Comparison of ENCODE assay signal across 14 mouse cellular contexts in the genomic region with DNA sequence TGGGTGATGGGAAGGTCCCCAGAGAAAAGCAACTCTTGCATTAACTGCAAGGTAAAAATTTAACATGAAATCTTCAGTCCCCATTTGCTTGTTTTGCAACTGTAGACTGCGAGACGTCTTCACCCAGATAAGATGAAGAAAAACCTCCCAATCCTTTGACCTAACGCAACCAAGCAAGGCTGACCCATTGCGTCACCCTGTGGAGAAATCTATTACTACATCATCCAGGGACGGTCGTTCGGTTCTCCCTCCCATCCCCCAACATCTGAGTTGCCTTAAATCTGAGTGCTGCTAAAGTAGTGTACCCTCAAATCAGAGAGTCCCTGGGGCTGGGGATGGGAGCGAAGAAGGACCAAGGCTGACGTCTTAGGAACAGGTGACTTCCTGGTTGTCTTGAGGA. TPM values are rescaled to one million over a fixed set of nuclear protein-coding genes. Genes with fewer than 3 reads are reported as not detected.
DNase-seq lines count a peak whose midpoint lies in the region; ATAC-seq and TF ChIP-seq lines count a peak whose summit lies in the region.
"Had no signal": no experiment of that assay in that cellular context is flagged by ENCODE, and none has a peak within 500 bp of the region (broad histone marks: within the 10 kb centered on the region; RNA-seq: fewer than 3 reads in every experiment).

No protein-coding gene starts in this region.

- TF ChIP-seq POLR2A in heart, adult 2 months (IDR thresholded peaks at IDR 0.05; ENCODE audit: insufficient read depth, low read depth, low read length): no peak
- no peak for TF ChIP-seq POLR2A in brain, embryonic 14.5 days (IDR thresholded peaks at IDR 0.05; ENCODE audit: borderline replicate concordance, extremely low read depth, insufficient read depth, insufficient read length, poor library complexity, severe bottlenecking)

- H3K9ac ChIP-seq in heart, adult 2 months (ENCODE audit: low read depth, low read length): no peak overlapping the region
- no peak overlapping the region for H3K9ac ChIP-seq in liver, postnatal 0 days (replicated peaks)
- H3K9ac ChIP-seq: embryonic facial prominence, embryonic 13.5 days; liver, embryonic 12.5 days; midbrain, embryonic 15.5 days had no signal

- H3K4me2 ChIP-seq in liver, postnatal 0 days (ENCODE audit: low read depth, low read length): no peak overlapping the region
- H3K4me2 ChIP-seq: embryonic facial prominence, embryonic 13.5 days; liver, embryonic 12.5 days; midbrain, embryonic 15.5 days had no signal

- H3K4me3 ChIP-seq in heart, adult 2 months: no peak overlapping the region
- no peak overlapping the region for H3K4me3 ChIP-seq in liver, postnatal 0 days (ENCODE audit: low read depth, low read length)
- H3K4me3 ChIP-seq: embryonic facial prominence, embryonic 13.5 days; liver, embryonic 12.5 days; midbrain, embryonic 15.5 days had no signal

- H3K9me3 ChIP-seq in liver, postnatal 0 days (ENCODE audit: low read length): no peaks in the 10 kb centered on the region
- H3K9me3 ChIP-seq: embryonic facial prominence, embryonic 13.5 days; liver, embryonic 12.5 days; midbrain, embryonic 15.5 days had no signal

- TF ChIP-seq EP300 in heart, adult 2 months (IDR thresholded peaks at IDR 0.05; ENCODE audit: insufficient read depth, low read depth, low read length): no peak
- TF ChIP-seq EP300 in liver, postnatal 0 days (IDR thresholded peaks at IDR 0.05; ENCODE audit: low read depth): no peak

- 69% methylated on average over 9 of the region's 9 CpGs for WGBS in heart, adult 2 months
- WGBS in liver, postnatal 0 days (ENCODE audit: insufficient replicate concordance): 43% methylated on average over 9 of the region's 9 CpGs

- no peak for ATAC-seq in liver, postnatal 0 days
- ATAC-seq in activated CD4-positive, CD25-positive, alpha-beta regulatory T cell, adult 4 months: no peak
- ATAC-seq: liver, embryonic 12.5 days; midbrain, embryonic 15.5 days had no signal

- H3K4me1 ChIP-seq in heart, adult 2 months (ENCODE audit: control insufficient read depth, insufficient read depth, low read length): peaks cover 10% of the 10 kb centered on the region
- H3K4me1 ChIP-seq in liver, postnatal 0 days (ENCODE audit: insufficient read depth): peaks cover 17% of the 10 kb centered on the region
- H3K4me1 ChIP-seq: liver, embryonic 12.5 days had no signal

- H3K79me2 ChIP-seq in heart, adult 2 months (replicated peaks; ENCODE audit: control insufficient read depth, insufficient read depth, low read length): no peaks in the 10 kb centered on the region

- H3K36me3 ChIP-seq in heart, adult 2 months (ENCODE audit: control insufficient read depth, insufficient read depth, low read length): peaks cover 16% of the 10 kb centered on the region
- H3K36me3 ChIP-seq in liver, postnatal 0 days (replicated peaks; ENCODE audit: insufficient read depth, low read length): no peaks in the 10 kb centered on the region; the same call in 1 of the 2 replicates
- H3K36me3 ChIP-seq: embryonic facial prominence, embryonic 13.5 days; liver, embryonic 12.5 days; midbrain, embryonic 15.5 days had no signal

- TF ChIP-seq CTCF in heart, adult 2 months (IDR thresholded peaks at IDR 0.05): peak; percentile 25; the same call in 1 of the 2 replicates
- TF ChIP-seq CTCF in liver, postnatal 0 days (IDR thresholded peaks at IDR 0.05; ENCODE audit: low read depth): 0 out of 2 replicates have a peak, but pooled peaks have one; percentile 14
- TF ChIP-seq CTCF in brain, embryonic 14.5 days (IDR thresholded peaks at IDR 0.05; ENCODE audit: borderline replicate concordance, extremely low read depth, insufficient read depth, insufficient read length): peak; percentile 22; the same call in 1 of the 2 replicates

- no peaks in the 10 kb centered on the region for H3K27me3 ChIP-seq in heart, adult 2 months (ENCODE audit: control insufficient read depth, insufficient read depth, low read length)
- no peaks in the 10 kb centered on the region for H3K27me3 ChIP-seq in liver, postnatal 0 days (ENCODE audit: insufficient read depth, low read length)
- H3K27me3 ChIP-seq: embryonic facial prominence, embryonic 13.5 days; liver, embryonic 12.5 days; midbrain, embryonic 15.5 days had no signal

- DNase-seq in heart, adult 2 months: no peak
- no peak for DNase-seq in heart, adult 8-10 months (ENCODE audit: low spot score)
- DNase-seq in liver, postnatal 0 days: peak; percentile 30
- DNase-seq in liver: no peak
- peak; percentile 80 for DNase-seq in ES-CJ7 (ENCODE audit: low read depth, low spot score)
- DNase-seq in brain, embryonic 14.5 days (ENCODE audit: low read depth): no peak
- no peak for DNase-seq in kidney, adult 18-20 months
- DNase-seq: cerebellum, adult 8-10 months; heart, postnatal 36 days; kidney, adult 11 months had no signal

- H3K27ac ChIP-seq in heart, adult 2 months: no peak overlapping the region
- H3K27ac ChIP-seq in liver, postnatal 0 days (ENCODE audit: low read depth): no peak overlapping the region
- H3K27ac ChIP-seq: embryonic facial prominence, embryonic 13.5 days; liver, embryonic 12.5 days; midbrain, embryonic 15.5 days had no signal

- intact Hi-C loops in heart, adult 2 months (cut with DNase I): no loop called here

RNA-seq across cellular contexts. Expression of gene Hspb8, which starts 13.7 kb away (rescaled TPM):
- total RNA-seq in heart, adult 2 months (2021): 100 to 1,000 TPM; 419 to 483 TPM
- polyA plus RNA-seq in heart, adult 2 months (2012; rRNA removed): 552 and 677 TPM in 2 replicates
- 100 to 1,000 TPM; 427 to 604 (median 541) TPM for total RNA-seq in heart, adult 8-10 months (2022)
- 9.1 and 10.6 TPM in 2 replicates for polyA plus RNA-seq in liver, postnatal 0 days (2015; fragmentation: Nextera tagmentation; extraction: Ambion mirVana)
- 7.3 and 7.8 TPM in 2 replicates for polyA plus RNA-seq in brain, embryonic 14.5 days (2012; rRNA removed)
- not detected for polyA plus RNA-seq in activated CD4-positive, CD25-positive, alpha-beta regulatory T cell, adult 4 months (2017; shearing (Covaris generic))

Comparison
In these comparisons a context has a peak if more than half of its experiments do, and no peak if none do; other contexts are left out.
1. DNase-seq: peak in liver, postnatal 0 days (single experiment) and ES-CJ7 (single experiment); none in heart, adult 2 months (0 of 2), heart, adult 8-10 months (single experiment), liver (single experiment), brain, embryonic 14.5 days (single experiment) and kidney, adult 18-20 months (single experiment).
2. RNA of gene Hspb8, which starts 13.7 kb away (polyA plus RNA-seq): 552 to 677 TPM in heart, adult 2 months; 9.1 to 10.6 TPM in liver, postnatal 0 days, 7.3 to 7.8 TPM in brain, embryonic 14.5 days and not detected in activated CD4-positive, CD25-positive, alpha-beta regulatory T cell, adult 4 months; every median in the first group is over 10 times any median in the second.
3. Peak in every context shown above with its lines, with median percentiles within 50 percentile points of each other: CTCF ChIP-seq.